Mouse (Mus musculus): Measurements from ENCODE around the gene Mettl5. TPM values are rescaled to one million over a fixed set of nuclear protein-coding genes. Genes with fewer than 3 reads are reported as not detected.
"Not testable (repeated sequence)": the region's sequence is repeated elsewhere in the genome, so short reads cannot be mapped to it uniquely, and the experiment has no call there.

Mettl5 gene
- 35.7 and 36.2 TPM in 2 replicates for polyA plus RNA-seq (2014; fragmentation: Nextera tagmentation; extraction: Ambion mirVana)

DNA sequence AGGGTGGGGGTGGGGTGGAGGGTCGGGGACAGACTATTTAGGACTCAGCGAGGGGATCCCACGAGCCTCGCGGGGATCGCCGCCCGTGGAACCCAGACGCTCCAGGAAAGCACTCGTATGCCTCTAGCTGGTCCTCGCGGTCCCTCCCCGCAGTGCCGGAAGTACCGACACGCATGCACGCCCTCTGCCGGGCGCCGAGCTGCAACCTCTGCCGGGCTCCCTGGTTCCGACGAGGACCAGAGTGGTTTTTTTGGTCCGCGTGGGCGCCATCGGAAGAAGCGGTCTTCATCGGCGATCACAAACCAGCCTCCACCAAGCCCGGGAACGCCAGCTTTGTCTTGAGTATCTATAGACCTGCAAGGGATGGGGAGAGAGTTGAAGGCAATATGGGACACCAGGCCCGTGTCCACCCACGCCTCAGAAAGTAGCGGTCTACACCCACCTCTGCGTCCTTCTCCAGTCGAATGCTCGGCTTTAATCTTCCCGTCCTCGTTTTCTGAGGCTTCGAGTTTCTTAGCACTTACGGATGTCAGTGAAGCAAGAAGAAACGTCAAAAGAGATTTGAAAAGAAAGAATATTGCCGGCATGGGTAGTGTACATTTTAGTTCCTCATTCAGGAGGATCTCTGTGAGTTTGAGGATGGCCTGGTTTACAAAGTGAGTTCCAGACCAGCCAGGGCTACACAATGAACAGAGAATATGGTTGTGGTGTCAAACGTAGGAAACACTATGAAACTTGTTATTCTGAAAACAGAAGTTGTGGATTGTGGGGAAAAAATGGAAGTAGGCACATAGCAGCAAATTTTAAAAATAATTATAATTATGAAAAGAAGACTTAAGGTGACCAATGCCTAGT lies at the start of gene Mettl5:
Gene Mettl5, minus strand, starts transcription at position 165 of the 855 bp plus-strand sequence.
- H3K9ac ChIP-seq (ENCODE audit: low read length): peak within 1 kb of the TSS; percentile 77
- ATAC-seq (ENCODE audit: insufficient number of reproducible peaks, low FRiP score, low TSS enrichment, low read depth) (peak; percentile 88; the same call in 1 of the 2 replicates), DNase-seq (ENCODE audit: low spot score) (peak; percentile 92)
- H3K36me3 ChIP-seq (ENCODE audit: control insufficient read depth, insufficient read depth, low read length): no peaks in the 10 kb centered on the region; the same call in 1 of the 2 replicates
- 3% methylated on average over 45 of the region's 45 CpGs for WGBS
- no peaks in the 10 kb centered on the region for H3K9me3 ChIP-seq (ENCODE audit: control insufficient read depth, low read length)
- H3K4me1 ChIP-seq (ENCODE audit: control insufficient read depth, insufficient read depth, low read length): no peaks in the 10 kb centered on the region
- 0 out of 2 replicates have a peak within 1 kb of the TSS, but pooled peaks have one; percentile 9 for H3K27ac ChIP-seq (replicated peaks; ENCODE audit: low read depth, low read length)
- peak within 1 kb of the TSS; percentile 64 for H3K4me2 ChIP-seq (ENCODE audit: low read depth, severe bottlenecking)
- no peaks in the 10 kb centered on the region for H3K27me3 ChIP-seq (ENCODE audit: control insufficient read depth, insufficient read depth, low read length)
- H3K4me3 ChIP-seq (ENCODE audit: low read depth, low read length): peak within 1 kb of the TSS; percentile 55

DNA sequence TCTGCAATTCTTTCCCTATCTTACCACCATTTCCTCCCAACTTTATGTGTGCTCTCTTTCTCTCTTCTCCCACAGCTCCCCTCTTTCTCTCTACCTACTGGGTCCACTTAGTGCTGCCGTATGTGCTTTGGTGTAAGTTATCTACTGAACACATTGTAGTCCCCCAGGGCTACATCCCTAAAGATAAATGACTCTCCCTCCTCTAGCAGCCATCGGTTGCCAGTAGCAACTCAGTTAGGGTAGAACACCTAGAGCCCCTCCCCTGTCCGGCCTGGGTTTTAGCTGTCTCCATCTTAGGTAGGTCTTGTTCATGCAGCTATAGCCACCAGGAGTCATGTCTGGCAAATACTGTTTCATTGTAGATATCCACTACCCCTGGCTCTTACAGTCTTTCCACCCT lies 39.5 kb upstream of the Mettl5 start:
- DNase-seq (ENCODE audit: low spot score) (no peak), ATAC-seq (ENCODE audit: insufficient number of reproducible peaks, low FRiP score, low TSS enrichment, low read depth) (no peak)
- H3K36me3 ChIP-seq (ENCODE audit: control insufficient read depth, insufficient read depth, low read length): peaks cover 2% of the 10 kb centered on the region; the same call in 1 of the 2 replicates
- H3K4me2 ChIP-seq (ENCODE audit: low read depth, severe bottlenecking): no peak overlapping the region
- 82% methylated on average over 3 of the region's 3 CpGs for WGBS
- H3K9ac ChIP-seq (ENCODE audit: low read length): no peak overlapping the region
- H3K9me3 ChIP-seq (ENCODE audit: control insufficient read depth, low read length): no peaks in the 10 kb centered on the region
- no peaks in the 10 kb centered on the region for H3K27me3 ChIP-seq (ENCODE audit: control insufficient read depth, insufficient read depth, low read length)
- no peak overlapping the region for H3K27ac ChIP-seq (replicated peaks; ENCODE audit: low read depth, low read length)
- H3K4me3 ChIP-seq (ENCODE audit: low read depth, low read length): no peak overlapping the region
- no peaks in the 10 kb centered on the region for H3K4me1 ChIP-seq (ENCODE audit: control insufficient read depth, insufficient read depth, low read length)

DNA sequence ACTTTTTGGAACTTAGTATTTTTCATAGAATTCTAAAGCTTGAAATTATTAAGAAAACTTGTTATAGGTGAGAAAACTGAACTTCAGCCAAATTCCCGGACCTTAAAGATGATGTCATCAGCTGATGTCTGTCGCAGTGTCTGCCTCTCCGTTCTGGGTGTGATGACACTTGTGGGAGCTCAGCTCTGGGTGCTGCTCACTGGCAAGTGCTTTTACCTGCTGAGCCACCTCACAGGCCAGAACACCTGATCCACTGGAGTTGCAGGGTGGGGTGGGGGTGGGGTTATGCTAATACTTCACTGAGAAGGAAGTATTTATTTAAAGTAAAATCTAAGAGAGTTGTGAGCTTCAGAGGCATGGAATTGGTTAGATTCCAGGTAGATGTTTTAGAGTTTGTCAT lies 31.9 kb upstream of the Mettl5 start:
- H3K4me1 ChIP-seq (ENCODE audit: control insufficient read depth, insufficient read depth, low read length): no peaks in the 10 kb centered on the region
- no peaks in the 10 kb centered on the region for H3K9me3 ChIP-seq (ENCODE audit: control insufficient read depth, low read length)
- no peak for ATAC-seq (ENCODE audit: insufficient number of reproducible peaks, low FRiP score, low TSS enrichment, low read depth)
- no peaks in the 10 kb centered on the region for H3K27me3 ChIP-seq (ENCODE audit: control insufficient read depth, insufficient read depth, low read length)
- H3K4me2 ChIP-seq (ENCODE audit: low read depth, severe bottlenecking): no peak overlapping the region
- H3K27ac ChIP-seq (replicated peaks; ENCODE audit: low read depth, low read length): no peak overlapping the region
- H3K4me3 ChIP-seq (ENCODE audit: low read depth, low read length): no peak overlapping the region
- no peak overlapping the region for H3K9ac ChIP-seq (ENCODE audit: low read length)
- H3K36me3 ChIP-seq (ENCODE audit: control insufficient read depth, insufficient read depth, low read length): peaks cover 4% of the 10 kb centered on the region; the same call in 1 of the 2 replicates
- WGBS: 89% methylated on average over 3 of the region's 3 CpGs
- DNase-seq (ENCODE audit: low spot score): no peak

DNA sequence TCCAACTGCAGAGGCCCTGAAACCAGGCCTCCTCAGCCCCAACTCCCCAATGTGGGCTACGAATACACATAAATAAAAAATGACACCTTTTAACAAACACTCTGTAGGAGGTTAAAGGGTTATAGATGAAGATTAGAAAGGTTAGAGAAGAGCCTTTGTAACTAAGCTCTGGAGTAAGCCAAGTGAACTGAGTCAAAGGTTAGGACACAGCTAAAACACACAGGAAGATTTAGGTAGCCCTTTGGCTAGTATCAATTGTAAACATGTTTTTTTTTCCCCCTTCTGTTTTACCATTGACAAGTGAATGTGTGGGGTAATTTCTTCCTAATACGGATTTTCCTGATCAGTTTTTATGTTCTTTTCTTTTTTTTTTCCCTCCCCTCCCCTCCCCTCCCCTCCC lies 27.4 kb upstream of the Mettl5 start:
- 68% methylated on average over 2 of the region's 2 CpGs for WGBS
- no peak overlapping the region for H3K27ac ChIP-seq (replicated peaks; ENCODE audit: low read depth, low read length)
- DNase-seq (ENCODE audit: low spot score) (no peak), ATAC-seq (ENCODE audit: insufficient number of reproducible peaks, low FRiP score, low TSS enrichment, low read depth) (no peak)
- H3K4me1 ChIP-seq (ENCODE audit: control insufficient read depth, insufficient read depth, low read length): no peaks in the 10 kb centered on the region
- no peak overlapping the region for H3K4me3 ChIP-seq (ENCODE audit: low read depth, low read length)
- no peak overlapping the region for H3K9ac ChIP-seq (ENCODE audit: low read length)
- H3K9me3 ChIP-seq (ENCODE audit: control insufficient read depth, low read length): no peaks in the 10 kb centered on the region
- peaks cover 6% of the 10 kb centered on the region; the same call in 1 of the 2 replicates for H3K36me3 ChIP-seq (ENCODE audit: control insufficient read depth, insufficient read depth, low read length)
- H3K27me3 ChIP-seq (ENCODE audit: control insufficient read depth, insufficient read depth, low read length): no peaks in the 10 kb centered on the region
- H3K4me2 ChIP-seq (ENCODE audit: low read depth, severe bottlenecking): no peak overlapping the region

DNA sequence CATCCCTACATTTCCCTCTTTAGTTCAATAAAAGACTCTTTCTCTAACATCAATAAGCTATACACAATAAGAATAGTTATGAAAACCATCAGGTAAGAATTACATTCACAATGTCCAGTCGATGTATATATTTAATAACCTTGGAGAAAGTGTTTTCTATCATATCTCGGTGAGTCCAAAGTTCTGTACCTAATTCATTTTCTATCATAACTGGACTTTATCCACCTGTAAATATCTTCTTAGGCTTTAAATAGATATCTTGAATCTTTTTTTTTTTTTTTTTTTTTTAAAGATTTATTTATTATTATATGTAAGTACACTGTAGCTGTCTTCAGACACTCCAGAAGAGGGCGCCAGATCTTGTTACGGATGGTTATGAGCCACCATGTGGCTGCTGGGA lies 22.0 kb upstream of the Mettl5 start:
- not testable (repeated sequence) for H3K27ac ChIP-seq (replicated peaks; ENCODE audit: low read depth, low read length); H3K36me3 ChIP-seq (ENCODE audit: control insufficient read depth, insufficient read depth, low read length); H3K9me3 ChIP-seq (ENCODE audit: control insufficient read depth, low read length); H3K4me2 ChIP-seq (ENCODE audit: low read depth, severe bottlenecking); H3K9ac ChIP-seq (ENCODE audit: low read length); DNase-seq (ENCODE audit: low spot score); H3K4me3 ChIP-seq (ENCODE audit: low read depth, low read length); H3K27me3 ChIP-seq (ENCODE audit: control insufficient read depth, insufficient read depth, low read length); ATAC-seq (ENCODE audit: insufficient number of reproducible peaks, low FRiP score, low TSS enrichment, low read depth); H3K4me1 ChIP-seq (ENCODE audit: control insufficient read depth, insufficient read depth, low read length)
- WGBS: 89% methylated on average over 4 of the region's 4 CpGs

DNA sequence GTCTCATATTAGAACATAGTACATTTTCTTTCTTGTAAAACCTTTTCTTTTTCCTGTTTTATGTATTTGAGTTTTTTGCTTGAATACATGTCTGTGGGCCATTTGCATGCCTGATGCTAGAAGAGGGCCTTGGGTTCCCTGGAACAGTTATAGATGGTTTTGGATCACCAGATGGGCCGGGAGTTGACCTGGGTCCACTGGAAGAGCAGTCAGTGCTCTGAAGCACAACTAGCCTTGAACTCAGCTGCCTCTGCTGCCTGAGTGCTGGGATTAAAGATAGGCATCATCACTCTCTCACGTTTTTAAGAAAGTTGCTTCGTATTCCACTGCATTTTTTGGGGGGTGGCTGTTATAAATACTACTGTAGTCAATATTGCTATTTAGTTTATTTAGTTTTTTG lies 18.1 kb upstream of the Mettl5 start:
- ATAC-seq (ENCODE audit: insufficient number of reproducible peaks, low FRiP score, low TSS enrichment, low read depth) (no peak), DNase-seq (ENCODE audit: low spot score) (no peak)
- Histone ChIP-seq H3K9ac (ENCODE audit: low read length) (no peak overlapping the region), H3K4me1 (ENCODE audit: control insufficient read depth, insufficient read depth, low read length) (peaks cover under 1% of the 10 kb centered on the region; the same call in 1 of the 2 replicates), H3K9me3 (ENCODE audit: control insufficient read depth, low read length) (no peaks in the 10 kb centered on the region), H3K27ac (replicated peaks; ENCODE audit: low read depth, low read length) (no peak overlapping the region), H3K36me3 (ENCODE audit: control insufficient read depth, insufficient read depth, low read length) (peaks cover 2% of the 10 kb centered on the region; the same call in 1 of the 2 replicates), H3K27me3 (ENCODE audit: control insufficient read depth, insufficient read depth, low read length) (no peaks in the 10 kb centered on the region), H3K4me2 (ENCODE audit: low read depth, severe bottlenecking) (no peak overlapping the region), H3K4me3 (ENCODE audit: low read depth, low read length) (no peak overlapping the region)
- 86% methylated on average over 3 of the region's 3 CpGs for WGBS

DNA sequence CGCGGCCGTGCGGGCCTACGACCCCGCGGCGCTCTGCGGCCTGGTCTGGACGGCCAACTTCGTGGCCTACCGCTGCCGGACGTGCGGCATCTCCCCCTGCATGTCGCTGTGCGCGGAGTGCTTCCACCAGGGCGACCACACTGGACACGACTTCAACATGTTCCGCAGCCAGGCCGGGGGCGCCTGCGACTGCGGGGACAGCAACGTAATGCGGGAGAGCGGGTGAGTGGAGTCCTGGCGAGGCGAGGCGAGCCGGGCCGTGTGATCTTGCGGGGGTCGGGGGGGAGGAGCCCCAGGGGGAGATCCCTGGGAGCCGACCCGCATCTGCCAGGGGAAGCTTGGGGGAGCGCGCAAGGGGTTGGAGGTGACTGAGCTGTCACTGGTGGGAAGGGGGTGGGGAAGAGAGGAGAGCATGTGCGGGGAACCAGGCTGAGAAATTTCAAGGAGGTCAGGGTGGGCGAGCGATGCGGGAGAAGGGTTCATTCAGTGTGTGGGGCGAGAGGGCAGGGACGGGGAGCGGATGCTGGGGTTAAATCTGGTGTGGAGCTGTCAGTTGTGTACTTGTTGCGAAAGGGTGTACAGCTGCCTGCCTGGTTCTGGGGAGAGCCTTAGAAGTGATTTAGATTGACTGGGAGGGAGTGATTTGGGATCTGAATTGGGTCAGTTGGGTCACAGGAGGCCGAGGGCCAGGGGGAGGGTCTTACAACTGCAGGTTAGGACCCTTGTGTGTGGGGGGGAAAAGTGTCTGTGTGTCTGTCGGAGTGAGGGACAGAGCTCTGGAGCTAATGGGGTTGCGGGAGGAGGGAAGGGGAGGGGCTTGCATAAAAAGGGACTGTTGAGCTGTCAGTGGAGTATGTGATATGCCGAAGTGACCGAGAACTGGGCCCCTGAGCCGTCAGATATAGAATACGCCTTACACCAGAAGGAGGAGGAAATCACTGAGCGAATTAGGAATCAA lies 12.5 kb upstream of the Mettl5 start:
- peak overlapping the region; percentile 93 for H3K4me2 ChIP-seq (ENCODE audit: low read depth, severe bottlenecking)
- DNase-seq (ENCODE audit: low spot score): peak; percentile 69
- peak; percentile 26 for ATAC-seq (ENCODE audit: insufficient number of reproducible peaks, low FRiP score, low TSS enrichment, low read depth)
- H3K4me1 ChIP-seq (ENCODE audit: control insufficient read depth, insufficient read depth, low read length): peaks cover 6% of the 10 kb centered on the region; the same call in 1 of the 2 replicates
- H3K27me3 ChIP-seq (ENCODE audit: control insufficient read depth, insufficient read depth, low read length): no peaks in the 10 kb centered on the region
- peak overlapping the region; percentile 87 for H3K27ac ChIP-seq (replicated peaks; ENCODE audit: low read depth, low read length)
- 1% methylated on average over 51 of the region's 55 CpGs for WGBS
- peak overlapping the region; percentile 97 for H3K4me3 ChIP-seq (ENCODE audit: low read depth, low read length)
- H3K9ac ChIP-seq (ENCODE audit: low read length): peak overlapping the region; percentile 99
- no peaks in the 10 kb centered on the region; the same call in 1 of the 2 replicates for H3K36me3 ChIP-seq (ENCODE audit: control insufficient read depth, insufficient read depth, low read length)
- no peaks in the 10 kb centered on the region for H3K9me3 ChIP-seq (ENCODE audit: control insufficient read depth, low read length)

DNA sequence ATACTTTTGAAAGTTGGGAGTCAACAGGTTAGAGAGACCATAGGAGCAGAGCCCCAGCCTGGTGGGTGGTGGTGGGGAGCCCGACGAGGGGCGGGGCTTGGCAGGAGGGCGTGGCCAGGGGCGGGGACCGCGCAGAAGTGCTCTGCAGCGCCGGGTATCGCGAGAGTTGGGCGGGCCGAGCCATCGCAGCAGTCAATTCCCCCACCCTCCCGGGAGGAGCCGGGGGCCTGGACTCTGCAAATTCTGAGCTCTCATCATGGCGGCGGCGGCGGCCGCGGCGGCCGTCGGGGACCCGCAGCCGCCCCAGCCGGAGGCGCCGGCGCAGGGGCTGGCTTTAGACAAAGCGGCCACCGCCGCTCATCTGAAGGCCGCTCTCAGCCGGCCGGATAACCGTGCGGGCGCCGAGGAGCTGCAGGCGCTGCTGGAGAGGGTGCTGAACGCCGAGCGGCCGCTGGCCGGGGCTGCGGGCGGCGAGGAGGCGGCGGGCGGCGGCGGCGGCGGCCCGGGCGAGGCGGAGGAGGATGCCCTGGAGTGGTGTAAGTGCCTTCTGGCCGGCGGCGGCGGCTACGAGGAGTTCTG lies 11.7 kb upstream of the Mettl5 start, which contains the start of gene Ubr3:
Gene Ubr3, plus strand, starts transcription at position 208 of the 579 bp plus-strand sequence.
- Histone ChIP-seq H3K9me3 (ENCODE audit: control insufficient read depth, low read length) (no peaks in the 10 kb centered on the region), H3K9ac (ENCODE audit: low read length) (peak within 1 kb of the TSS; percentile 99), H3K36me3 (ENCODE audit: control insufficient read depth, insufficient read depth, low read length) (no peaks in the 10 kb centered on the region; the same call in 1 of the 2 replicates), H3K4me3 (ENCODE audit: low read depth, low read length) (peak within 1 kb of the TSS; percentile 97), H3K27me3 (ENCODE audit: control insufficient read depth, insufficient read depth, low read length) (no peaks in the 10 kb centered on the region), H3K27ac (replicated peaks; ENCODE audit: low read depth, low read length) (peak within 1 kb of the TSS; percentile 87), H3K4me2 (ENCODE audit: low read depth, severe bottlenecking) (peak within 1 kb of the TSS; percentile 93), H3K4me1 (ENCODE audit: control insufficient read depth, insufficient read depth, low read length) (peaks cover 6% of the 10 kb centered on the region; the same call in 1 of the 2 replicates)
- ATAC-seq (ENCODE audit: insufficient number of reproducible peaks, low FRiP score, low TSS enrichment, low read depth): peak; percentile 98
- WGBS: 2% methylated on average over 42 of the region's 65 CpGs
- DNase-seq (ENCODE audit: low spot score): peak; percentile 98
